Mouse (Mus musculus): ENCODE results near the gene Cenpf.
A peak's percentile ranks its signal among the peaks of the same experiment; 100 is the strongest.
"Not testable (repeated sequence)": the region's sequence is repeated elsewhere in the genome, so short reads cannot be mapped to it uniquely, and the experiment has no call there.

The Cenpf gene

GRCm38 (mm10) chr1:189694391-189694790, 6.5 kb upstream of the Cenpf start:
- DNase-seq (ENCODE audit: low read depth), result no peak

DNA sequence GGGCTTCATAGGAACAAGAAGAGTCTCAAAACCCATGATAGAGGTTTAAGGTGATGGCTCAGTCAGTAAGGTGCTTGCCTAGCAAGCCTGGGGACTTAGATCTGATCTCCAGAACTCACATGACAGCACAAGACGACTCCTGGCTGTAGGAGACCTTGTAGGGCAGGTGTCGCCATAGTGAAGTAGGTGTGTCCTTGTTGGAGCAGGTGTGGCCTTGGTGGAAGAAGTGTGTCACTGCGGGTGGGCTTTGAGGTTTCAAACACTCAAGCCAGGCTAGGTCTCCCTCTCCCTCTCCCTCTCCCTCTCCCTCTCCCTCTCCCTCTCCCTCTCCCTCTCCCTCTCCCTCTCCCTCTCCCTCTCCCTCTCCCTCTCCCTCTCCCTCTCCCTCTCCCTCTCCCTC, 4.6 kb upstream of the Cenpf start:
- DNase-seq (ENCODE audit: low read depth), result not testable (repeated sequence)

DNA sequence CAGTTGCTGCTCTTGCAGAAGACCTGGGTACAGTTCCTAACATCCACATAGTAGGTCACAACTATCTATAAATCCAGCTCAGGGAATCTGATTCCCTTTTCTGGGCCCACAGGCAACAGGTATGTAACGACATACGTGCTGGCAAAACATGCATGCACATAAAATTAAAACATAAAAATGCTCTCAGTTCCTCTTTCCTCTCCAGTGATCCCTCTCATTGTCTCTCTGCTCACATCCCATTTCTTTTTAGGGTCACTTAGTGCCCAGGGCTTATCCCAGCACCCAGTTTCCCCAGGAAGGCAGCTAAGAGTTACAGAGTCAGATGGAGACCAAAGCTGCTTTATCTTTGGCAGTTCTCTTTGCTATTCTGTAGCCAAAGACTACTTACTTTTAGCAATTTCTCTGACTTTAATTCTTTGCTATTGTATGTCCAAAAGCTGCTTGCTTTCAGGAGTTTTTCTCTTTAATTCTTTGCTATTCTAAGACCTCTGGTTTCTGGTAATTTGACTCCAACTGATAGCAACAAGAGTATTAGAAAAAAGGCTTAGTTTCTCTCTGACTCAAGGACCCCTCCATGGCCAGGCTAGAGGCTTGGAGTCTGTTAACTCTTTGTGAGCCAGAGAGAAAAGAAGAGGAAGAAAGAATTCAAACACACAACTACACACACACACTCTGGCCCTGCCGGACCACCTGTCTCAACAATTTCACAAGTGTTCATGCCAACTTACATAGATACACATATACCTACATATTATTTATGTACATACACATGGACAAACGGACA, 1.4 kb upstream of the Cenpf start:
- no peak for DNase-seq (ENCODE audit: low read depth)

- DNase-seq (ENCODE audit: low read depth), result no peak
These were observed 483 bp upstream of the Cenpf start for GRCm38 (mm10) chr1:189688388-189688750.

- no peak for DNase-seq (ENCODE audit: low read depth)
These were observed 1.9 kb downstream of the Cenpf start for GRCm38 (mm10) chr1:189686025-189686424.

- no peak for DNase-seq (ENCODE audit: low read depth)
These were observed 3.0 kb downstream of the Cenpf start for GRCm38 (mm10) chr1:189684786-189685415.

- DNase-seq (ENCODE audit: low read depth), result no peak
These were observed 8.3 kb downstream of the Cenpf start for GRCm38 (mm10) chr1:189679555-189679954.

GRCm38 (mm10) chr1:189675953-189676352, 11.9 kb downstream of the Cenpf start:
- no peak for DNase-seq (ENCODE audit: low read depth)

DNA sequence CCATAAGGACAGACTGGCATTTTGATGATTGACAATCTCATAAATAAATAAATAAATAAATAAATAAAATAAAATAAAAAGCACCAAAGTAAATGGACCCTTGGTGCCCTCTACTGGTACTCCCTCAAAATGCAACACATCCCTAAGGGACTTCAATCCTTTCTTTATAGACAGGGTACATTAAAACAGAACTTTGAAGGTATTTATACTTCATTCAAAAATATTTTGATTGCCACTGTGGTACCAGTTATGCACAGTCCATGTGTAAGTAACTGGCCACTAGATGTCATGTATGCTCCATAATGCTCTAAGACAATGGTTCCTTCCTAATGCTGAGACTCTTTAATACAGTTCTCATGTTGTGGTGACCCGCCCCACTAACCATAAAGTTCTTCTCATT, 12.5 kb downstream of the Cenpf start:
- peak; percentile 60 for DNase-seq (ENCODE audit: low read depth)

DNA sequence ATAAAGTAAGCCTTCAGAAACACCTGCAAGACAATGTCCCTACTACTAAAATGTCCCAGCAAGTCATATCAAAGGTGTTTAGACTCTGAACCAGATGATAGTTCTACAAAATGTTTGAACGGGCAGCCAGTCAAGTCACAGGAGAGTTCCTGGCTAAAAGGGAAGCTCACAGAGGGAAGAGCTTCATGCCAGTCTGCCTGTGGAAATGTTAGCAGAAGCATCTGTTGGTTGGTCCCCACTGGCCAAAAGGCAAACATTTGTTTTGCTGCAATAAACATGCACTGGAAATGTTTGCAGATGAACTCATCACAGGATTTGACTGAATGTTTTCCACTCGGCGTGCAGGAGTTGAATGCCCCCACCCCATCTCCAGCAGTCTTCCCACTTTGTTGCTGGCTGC, 21.9 kb downstream of the Cenpf start:
- no peak for DNase-seq (ENCODE audit: low read depth)

DNA sequence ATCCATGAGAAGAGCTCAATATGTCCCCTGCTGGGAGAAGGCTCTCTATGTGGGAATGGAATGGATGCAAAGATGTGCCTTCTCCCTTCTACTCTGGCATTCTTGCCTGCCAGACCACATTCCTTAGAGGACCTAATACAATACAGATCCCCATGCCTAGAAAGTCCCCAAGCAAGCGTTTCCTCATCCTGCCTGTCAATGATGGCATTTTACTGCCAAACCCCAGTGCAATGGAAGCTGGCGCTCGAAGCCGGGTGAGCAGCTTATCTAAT, 23.1 kb downstream of the Cenpf start:
- no peak for DNase-seq (ENCODE audit: low read depth)

DNA sequence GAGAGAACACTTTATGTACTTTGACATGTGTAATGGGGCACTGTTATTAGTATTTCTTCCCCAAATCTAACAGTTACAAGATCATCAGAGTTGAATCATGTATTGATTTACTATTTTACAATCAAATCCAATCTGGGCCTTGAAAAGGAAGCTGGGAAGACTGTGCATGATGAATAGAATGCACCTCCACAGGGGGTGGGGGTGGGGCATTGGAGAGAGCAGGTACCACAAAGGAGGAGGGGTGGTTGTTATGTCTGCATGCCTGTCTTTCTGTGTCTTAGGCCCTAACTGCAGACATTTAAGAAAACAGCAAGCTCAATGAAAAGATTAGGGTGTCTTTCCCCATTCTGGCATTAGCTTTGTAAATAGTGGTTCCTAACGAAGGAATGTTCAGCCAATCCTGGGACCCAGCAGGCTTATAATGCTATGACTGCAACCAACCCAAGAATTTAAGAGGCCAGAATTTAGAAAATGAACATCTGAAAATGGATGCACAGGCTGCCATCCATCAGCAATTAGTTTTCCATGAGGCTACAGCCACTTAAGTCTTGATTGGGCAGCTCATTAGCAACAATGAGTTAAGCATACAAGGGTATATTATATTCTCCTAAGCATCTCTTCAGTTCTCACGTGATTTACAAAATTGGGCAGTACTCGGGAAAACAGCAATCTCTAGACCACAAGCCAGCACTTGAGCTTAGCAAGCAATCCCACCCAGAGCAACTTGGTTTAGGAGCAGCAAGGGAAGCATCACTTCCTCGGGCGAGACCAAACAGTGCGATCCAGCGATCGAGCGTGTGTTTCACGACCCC, 23.6 kb downstream of the Cenpf start:
- no peak for DNase-seq (ENCODE audit: low read depth)

DNA sequence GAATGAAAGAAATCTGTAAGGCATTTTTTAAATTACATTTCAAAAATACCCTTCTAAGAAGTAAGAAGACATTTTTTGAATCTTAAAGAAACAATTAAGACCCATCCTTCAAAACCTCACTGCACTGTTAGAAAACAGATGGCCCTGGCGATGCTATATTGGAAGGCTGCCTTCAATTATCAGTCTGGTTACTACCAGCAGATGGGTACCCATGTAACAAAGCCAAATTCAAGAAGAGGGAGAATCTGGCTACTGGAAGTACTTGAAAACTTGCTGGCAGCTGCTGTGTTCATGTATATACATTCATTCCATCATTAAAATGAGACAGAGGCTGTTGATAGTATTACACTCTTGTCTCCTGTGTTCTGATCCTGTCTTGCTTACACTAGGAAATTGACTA, 24.4 kb downstream of the Cenpf start:
- DNase-seq (ENCODE audit: low read depth), result no peak

GRCm38 (mm10) chr1:189661856-189662255, 26.0 kb downstream of the Cenpf start:
- DNase-seq (ENCODE audit: low read depth), result peak; percentile 61

- no peak for DNase-seq (ENCODE audit: low read depth)
These were observed 30.5 kb downstream of the Cenpf start for GRCm38 (mm10) chr1:189657406-189657805.

DNA sequence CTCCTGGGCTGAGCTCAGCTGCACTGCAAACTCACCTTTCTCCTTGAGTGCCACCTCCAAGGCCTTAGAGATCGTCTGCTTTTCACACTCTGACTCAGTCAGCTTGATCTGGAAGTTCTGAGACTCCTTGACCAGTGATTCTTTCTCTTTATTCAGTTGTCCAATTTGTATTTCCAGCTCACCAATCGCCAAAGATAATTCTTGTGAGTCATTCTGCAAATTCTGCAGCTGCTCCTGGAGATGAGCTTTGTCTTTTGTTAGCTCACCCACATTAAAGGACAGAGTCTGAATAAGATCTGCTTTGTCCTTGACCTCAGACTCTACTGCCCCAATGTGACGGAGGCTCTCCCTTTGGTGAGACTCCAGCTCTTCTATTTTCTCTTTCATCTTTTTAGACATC, 34.1 kb downstream of the Cenpf start:
- DNase-seq (ENCODE audit: low read depth), result no peak

GRCm38 (mm10) chr1:189646597-189646996, 41.3 kb downstream of the Cenpf start:
- DNase-seq (ENCODE audit: low read depth), result no peak

GRCm38 (mm10) chr1:189645371-189645770, 42.5 kb downstream of the Cenpf start:
- no peak for DNase-seq (ENCODE audit: low read depth)

DNA sequence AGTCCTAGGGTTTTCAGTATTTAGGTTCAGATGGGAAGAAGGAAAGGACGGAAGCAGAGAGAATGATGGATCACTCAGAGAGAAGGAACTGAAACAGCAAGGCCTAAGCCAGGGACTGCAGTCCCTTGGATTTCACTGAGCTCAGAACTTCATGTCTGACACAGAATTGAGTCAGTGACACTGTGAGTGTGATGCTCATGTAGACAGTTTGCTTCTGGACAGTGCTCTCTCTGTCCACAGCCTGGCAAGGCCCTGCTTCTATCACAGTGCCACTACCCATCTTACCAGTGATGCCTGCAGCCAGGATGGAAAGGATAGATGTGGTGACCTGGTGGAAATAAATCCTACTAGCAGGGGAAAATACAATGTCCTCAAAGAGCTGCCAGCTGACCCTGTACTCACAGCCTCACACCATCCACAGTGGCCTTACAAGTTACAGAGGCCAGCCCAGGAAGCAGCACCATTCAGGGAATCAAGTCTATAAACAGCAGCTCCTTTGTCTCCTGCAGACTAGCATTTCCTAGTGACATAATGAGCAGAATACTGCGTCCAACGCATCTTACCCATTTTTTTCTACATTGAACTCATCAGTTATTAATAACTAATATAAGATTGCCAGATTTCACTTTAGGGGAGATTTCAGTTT, 43.1 kb downstream of the Cenpf start:
- DNase-seq (ENCODE audit: low read depth), result no peak

GRCm38 (mm10) chr1:189639581-189639980, 48.3 kb downstream of the Cenpf start:
- no peak for DNase-seq (ENCODE audit: low read depth)

DNA sequence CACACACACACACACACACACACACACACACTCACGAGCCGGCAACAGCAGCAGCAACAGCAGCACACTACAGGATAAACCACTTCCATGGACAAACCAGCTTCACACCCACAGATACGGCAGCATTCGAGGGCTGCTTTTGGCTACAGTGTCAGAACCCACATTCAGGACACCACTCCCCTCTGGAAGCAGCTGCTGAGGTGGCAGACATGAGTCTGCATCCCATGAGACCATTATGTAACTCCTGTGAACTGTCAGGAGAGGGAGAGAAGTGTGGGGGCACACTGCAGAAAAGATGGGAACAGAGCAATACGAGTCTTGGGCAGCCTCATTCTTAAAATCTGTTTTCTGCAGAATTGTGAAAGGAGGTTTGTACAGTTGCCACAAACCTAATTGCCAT, 54.1 kb downstream of the Cenpf start:
- no peak for DNase-seq (ENCODE audit: low read depth)

- DNase-seq (ENCODE audit: low read depth), result no peak
These were observed 55.8 kb downstream of the Cenpf start for GRCm38 (mm10) chr1:189631906-189632675.
